Mouse (Mus musculus) embryonic fibroblast, embryonic 13.5 days (primary cell): ENCODE measurements at regions not wholly inside any gene's neighbourhood (a gene's known extent, or its start where the extent isn't known, plus 50 kb on each side); places are given as distances from the start of the nearest gene placed in this dataset.

ENCODE experiments used
- CTCF ChIP-seq: IDR thresholded peaks from 2 replicates; pipeline ENCODE4 v1.5.1; 2011; ENCODE audit warnings: mild to moderate bottlenecking, control low read depth, low read length, moderate library complexity, borderline replicate concordance; ENCODE audit not compliant: insufficient read depth
- POLR2A ChIP-seq: IDR thresholded peaks from 2 replicates; pipeline ENCODE4 v1.6.1; 2011; ENCODE audit warnings: low read depth, mild to moderate bottlenecking, control low read depth, low read length, moderate library complexity

DNA sequence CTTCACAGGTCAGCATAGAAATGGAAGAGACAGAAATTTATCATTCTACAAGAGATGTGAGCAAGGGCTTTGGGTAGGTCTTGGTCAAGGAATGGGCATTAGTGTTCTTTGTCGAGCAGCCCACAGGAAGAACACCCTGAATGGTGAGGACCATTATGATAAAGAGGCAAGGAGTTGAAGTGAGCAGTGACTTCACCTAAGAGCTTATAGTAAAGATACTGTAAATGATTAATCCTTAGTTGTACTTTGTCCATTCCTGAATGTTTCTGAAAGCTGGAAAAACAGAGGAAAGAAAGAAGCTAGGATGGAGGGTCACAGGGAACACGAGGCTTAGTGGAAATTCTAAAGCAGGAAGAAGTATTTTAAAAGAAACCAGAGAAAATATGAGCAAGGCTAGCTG, 956.9 kb downstream of the Defb40 start:
- TF ChIP-seq CTCF (no peak), POLR2A (no peak)
